Mouse (Mus musculus) spleen, postnatal 14 days (tissue): Measurements from ENCODE around the gene Ntrk3.

Source experiments
- DNase-seq, 2 experiments: peaks; one replicate each; pipeline ENCODE4 v3.0.0; 2021 to 2022; ENCODE audit warnings: low spot score in 2 of 2

Ntrk3 gene

GRCm38 (mm10) chr7:78720989-78721816 lies 16.6 kb downstream of the Ntrk3 start:
- DNase-seq, result no peak

GRCm38 (mm10) chr7:78719795-78720460 lies 17.9 kb downstream of the Ntrk3 start:
- no peak for DNase-seq

DNA sequence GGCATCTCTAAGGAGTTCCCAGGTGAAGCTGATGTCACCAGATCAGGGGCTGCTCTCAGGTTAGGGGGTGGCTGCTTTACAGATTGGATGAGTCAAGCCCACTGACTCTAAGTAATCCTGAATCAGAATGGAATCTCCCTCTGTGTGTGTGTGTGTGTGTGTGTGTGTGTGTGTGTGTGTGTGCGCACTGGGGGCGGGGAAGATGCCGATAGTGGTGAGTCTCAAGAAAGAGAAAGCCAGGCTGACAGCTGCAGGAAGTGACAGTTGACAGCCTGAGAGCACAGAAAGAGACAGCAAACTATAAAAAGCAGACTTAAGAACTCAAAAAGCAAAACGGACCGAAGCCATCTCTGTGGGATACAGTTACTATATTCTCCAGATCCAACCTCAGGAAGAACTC lies 18.7 kb downstream of the Ntrk3 start:
- no peak for DNase-seq

GRCm38 (mm10) chr7:78718191-78718609 lies 19.6 kb downstream of the Ntrk3 start:
- DNase-seq, result no peak

GRCm38 (mm10) chr7:78707708-78708107 lies 30.1 kb downstream of the Ntrk3 start:
- DNase-seq, result no peak

DNA sequence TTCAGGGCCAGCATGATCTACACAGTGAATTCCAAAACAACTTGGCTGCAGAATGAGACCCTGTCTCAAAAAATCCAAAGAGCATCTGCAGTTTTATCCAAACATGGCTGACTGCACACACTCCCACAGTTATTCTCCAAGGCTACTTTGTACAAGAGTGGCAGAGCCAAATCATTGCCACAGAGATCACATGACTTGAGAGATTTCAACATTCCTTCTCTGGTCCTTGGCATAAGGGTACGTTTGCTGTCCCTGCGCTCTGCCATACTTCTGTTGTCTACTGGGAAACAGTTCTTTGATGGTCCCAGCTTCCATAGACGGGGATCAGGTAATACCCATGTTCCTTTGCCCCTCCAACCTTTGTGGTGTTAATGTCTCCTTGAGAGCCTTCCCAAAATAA lies 30.7 kb downstream of the Ntrk3 start:
- no peak for DNase-seq

DNA sequence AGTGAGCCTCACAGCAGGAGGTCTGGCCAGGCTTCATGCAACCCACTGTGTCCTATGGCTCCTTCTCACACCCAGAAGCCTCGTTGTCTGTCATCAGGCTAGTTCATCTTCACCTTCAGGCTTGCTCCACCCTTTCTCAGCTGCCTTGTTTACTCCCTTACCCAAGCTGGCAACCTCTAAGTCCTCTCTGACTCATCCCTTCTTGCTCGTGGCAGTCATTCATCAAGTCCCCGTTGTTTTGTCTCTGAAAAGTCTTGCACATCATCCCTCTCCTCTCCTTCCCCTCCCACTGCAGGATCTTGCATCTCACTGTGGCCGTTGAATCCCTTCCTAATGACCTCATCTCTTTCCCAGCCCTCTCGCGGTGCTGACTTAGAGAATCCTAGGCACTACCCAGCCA lies 35.1 kb downstream of the Ntrk3 start:
- no peak for DNase-seq

DNA sequence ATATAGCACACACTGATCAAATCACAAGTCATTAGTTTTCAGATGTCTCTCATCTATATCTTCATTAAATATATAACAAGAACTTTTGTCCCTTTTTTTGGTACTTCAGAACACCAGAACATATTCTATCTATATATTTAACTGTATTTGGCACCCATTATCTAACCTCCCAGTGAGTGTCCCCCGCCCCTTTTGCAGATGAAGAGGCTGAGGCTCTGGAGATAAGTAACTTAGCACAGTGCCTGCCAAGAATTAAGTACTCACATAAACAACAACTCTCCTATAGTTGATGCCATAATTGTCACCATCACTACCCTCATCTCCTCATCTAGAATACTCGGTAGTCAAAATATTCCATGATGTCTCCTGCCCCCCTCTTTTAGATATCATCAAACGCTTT lies 42.6 kb downstream of the Ntrk3 start:
- no peak for DNase-seq

GRCm38 (mm10) chr7:78693148-78693547 lies 44.7 kb downstream of the Ntrk3 start:
- DNase-seq, result no peak

GRCm38 (mm10) chr7:78690956-78691355 lies 46.9 kb downstream of the Ntrk3 start:
- no peak for DNase-seq

DNA sequence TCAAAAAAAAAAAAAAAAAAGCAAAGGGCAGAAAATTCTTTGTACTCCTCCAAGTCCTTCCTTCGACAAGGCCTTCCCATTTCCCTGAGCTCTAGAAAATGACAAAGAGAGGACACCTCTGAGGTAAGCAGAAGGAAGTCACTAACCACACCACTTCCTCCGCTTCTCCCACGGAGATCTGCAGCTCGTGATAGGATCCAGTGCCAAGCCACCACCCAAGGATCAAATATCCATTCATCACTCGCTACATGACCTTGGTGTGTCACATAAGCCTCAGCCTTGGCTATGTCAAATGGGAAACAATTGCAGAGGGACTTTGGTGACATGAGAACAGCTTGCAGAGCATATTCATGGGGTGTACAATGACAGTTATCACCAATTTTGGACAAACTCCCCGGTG lies 52.9 kb downstream of the Ntrk3 start:
- no peak for DNase-seq

DNA sequence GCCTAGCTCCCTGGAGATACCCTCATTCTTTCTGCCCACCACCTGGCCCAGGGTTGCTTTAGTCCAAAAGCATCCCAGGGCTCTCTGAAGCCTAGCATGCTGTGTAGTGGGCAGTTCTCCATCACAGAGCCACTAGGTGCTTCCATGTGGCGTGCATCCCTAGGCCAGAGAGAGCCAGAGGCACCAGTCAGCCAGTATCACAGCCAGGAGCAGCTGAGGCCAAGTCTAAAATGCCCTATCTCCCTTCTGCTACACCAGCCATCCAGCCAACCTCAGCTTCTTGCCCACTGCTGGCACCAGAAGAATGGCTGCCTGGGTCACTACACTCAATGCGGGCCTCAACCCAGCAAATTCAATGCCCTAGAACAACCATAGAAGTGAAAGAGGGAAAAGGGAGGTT lies 56.9 kb downstream of the Ntrk3 start:
- DNase-seq, result no peak

DNA sequence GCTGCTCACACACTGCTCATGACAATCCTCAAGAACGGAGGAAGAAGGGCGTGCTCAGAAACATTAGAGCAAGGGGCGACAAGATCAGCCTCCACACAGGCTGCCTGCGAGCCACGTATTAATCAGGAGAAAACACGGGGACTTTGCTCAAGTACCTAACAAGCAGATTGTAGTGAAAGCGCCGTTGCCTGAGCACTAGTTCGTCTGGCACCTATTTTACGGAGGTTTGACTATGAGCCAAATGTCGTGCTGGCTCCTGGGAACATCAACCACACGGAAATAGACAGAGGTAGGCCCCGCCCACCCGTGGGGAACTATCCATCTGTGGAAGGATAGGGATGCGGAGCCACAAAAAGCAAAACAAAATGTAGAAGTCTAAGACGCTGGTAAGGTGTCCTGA lies 68.4 kb downstream of the Ntrk3 start:
- no peak for DNase-seq

DNA sequence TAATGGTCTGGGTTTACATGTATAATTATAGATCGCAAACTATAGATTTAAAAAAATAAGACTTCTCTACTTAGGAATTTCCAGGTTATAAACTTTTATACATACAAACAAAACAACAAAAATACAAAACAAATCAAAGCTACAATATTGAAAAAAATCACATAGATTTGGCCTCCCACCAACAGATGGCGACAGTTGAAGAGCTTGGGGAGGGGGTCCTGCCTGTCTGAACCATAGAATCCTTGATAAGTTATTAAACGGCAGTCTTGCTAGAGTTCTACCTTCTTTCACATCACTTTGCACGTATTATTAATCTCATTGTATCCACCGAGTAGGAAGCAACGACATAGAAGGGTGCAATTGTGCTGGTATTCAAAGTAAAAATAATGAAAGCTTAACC lies 68.9 kb downstream of the Ntrk3 start:
- DNase-seq, result no peak

GRCm38 (mm10) chr7:78668003-78668635 lies 69.7 kb downstream of the Ntrk3 start:
- no peak for DNase-seq

- DNase-seq, result no peak
These were observed 77.0 kb downstream of the Ntrk3 start for GRCm38 (mm10) chr7:78660832-78661231.

GRCm38 (mm10) chr7:78659846-78660245 lies 78.0 kb downstream of the Ntrk3 start:
- DNase-seq, result no peak

- no peak for DNase-seq
These were observed 79.8 kb downstream of the Ntrk3 start for GRCm38 (mm10) chr7:78658026-78658425.

DNA sequence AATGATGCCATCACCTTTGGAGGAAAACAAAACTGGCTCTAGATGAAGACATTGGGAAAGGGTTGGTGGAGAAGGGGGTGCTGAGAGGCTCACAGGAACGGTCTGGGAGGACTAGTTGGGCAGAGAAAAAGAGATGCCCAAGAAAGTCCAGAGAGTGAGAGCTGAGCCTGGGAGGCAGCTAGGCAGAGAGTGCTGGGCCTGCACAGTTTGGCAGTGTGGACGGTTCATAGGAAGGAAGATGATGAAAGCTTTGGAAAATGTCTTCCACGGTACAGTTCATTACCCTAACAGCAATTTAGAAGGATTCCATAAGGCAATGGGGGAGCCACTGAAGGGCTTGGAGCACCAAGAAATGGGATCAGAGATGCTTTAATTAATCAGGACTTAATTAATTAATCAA lies 81.6 kb downstream of the Ntrk3 start:
- no peak for DNase-seq

DNA sequence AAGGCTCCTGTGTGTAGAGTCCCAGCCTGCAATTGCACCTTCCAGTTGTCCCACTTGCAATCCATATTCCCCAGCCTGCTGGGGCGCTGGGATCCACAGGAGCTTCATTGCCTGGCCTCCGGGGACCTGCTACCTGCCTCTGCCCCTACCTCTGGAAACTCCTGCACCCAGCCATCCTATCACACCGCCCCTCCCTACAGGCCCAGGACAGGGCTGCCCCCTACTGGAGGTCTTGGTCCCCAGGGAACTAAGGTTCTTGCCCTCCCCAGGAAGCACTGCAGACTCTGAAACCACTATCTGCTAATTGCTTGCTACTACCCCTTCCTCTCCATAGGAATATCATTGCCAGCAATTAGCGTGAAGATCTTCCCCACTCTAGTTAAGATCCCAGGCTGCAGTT lies 84.1 kb downstream of the Ntrk3 start:
- no peak for DNase-seq

GRCm38 (mm10) chr7:78652296-78652695 lies 85.5 kb downstream of the Ntrk3 start:
- DNase-seq, result no peak

DNA sequence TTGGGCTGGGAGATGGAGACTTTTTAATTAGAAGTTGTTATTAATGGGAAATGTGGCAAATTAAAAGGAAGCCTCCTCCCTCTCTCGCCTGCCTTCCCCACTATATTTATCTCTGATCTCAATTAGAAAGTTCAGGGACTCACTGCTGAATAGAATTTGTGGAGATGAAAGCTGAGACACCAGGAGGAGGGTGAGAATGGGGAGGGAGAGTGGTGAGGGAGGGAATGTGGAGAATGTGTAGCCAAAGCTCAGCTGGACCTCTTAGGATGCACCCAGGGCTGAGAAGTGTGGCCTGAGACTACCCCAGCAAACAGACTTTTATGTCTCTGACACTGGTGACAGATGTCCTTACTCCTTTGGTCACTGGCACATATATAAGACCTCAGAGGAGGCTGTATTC lies 86.3 kb downstream of the Ntrk3 start:
- no peak for DNase-seq

DNA sequence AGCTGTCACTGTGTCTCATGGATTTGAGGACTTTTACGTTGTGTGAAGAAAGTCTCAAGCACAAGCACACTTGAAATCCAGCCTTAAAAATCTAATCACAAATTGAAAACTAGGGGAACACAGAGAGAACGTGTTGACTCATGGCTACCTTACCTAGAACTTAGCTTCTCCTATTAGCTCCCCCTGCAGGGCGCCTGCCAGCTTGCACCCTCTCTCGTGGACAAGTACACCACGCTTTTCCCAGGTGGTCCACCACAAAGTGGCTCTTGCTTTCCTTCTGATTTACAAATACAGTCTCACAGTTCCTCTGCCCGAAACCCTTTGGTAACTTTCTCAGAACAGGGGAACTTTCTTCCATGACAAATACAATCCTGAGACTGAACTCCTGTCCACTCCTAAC lies 94.1 kb downstream of the Ntrk3 start:
- DNase-seq, result no peak
